Mouse (Mus musculus) erythroid progenitor cell, adult 5-6 weeks (primary cell): ENCODE results near the gene Ctcf. TPM values are rescaled to one million over a fixed set of nuclear protein-coding genes. Genes with fewer than 3 reads are reported as not detected.

ENCODE experiments used
- ATAC-seq: replicated peaks from 2 replicates; pipeline ENCODE4 v1.8.0; 2016; ENCODE audit warnings: moderate number of reproducible peaks, mild to moderate bottlenecking, moderate TSS enrichment, inconsistent platforms; ENCODE audit not compliant: poor library complexity, low FRiP score, severe bottlenecking
- total RNA-seq, 2 experiments: library from RNA; stranded (forward) in 1 of 2; stranded (reverse) in 1 of 2; fragments of 150-400 nt in 1 of 2; fragments of 186-747, 209-891 nt in 1 of 2; gene quantifications; 2 replicates each; pipeline versions ENCODE4 v1.2.3 to v1.2.4; 2015 to 2017; ENCODE audit warnings: low replicate concordance in 2 of 2

Gene Ctcf
- total RNA-seq, 2 experiments from 2014 or later, result 195 to 314 TPM

GRCm38 (mm10) chr8:105697196-105697780 is 60.9 kb downstream of the Ctcf start:
- no peak for ATAC-seq

GRCm38 (mm10) chr8:105698734-105699133 is 62.4 kb downstream of the Ctcf start:
- no peak for ATAC-seq

- ATAC-seq, result no peak
Observed at GRCm38 (mm10) chr8:105699488-105700215, 63.3 kb downstream of the Ctcf start.

GRCm38 (mm10) chr8:105700566-105700965 is 64.2 kb downstream of the Ctcf start:
- ATAC-seq, result peak; percentile 57

GRCm38 (mm10) chr8:105700966-105701824 is 64.8 kb downstream of the Ctcf start, which contains the start of the genes Acd and Pard6a:
Acd (minus strand) TSS chr8:105701102.
Pard6a (plus strand) TSS chr8:105701148.
- peak; percentile 88 for ATAC-seq

GRCm38 (mm10) chr8:105702001-105702401 is 65.6 kb downstream of the Ctcf start:
- ATAC-seq, result no peak

GRCm38 (mm10) chr8:105702731-105703415 is 66.5 kb downstream of the Ctcf start:
- no peak for ATAC-seq

GRCm38 (mm10) chr8:105704146-105704812 is 67.9 kb downstream of the Ctcf start:
- no peak for ATAC-seq

- ATAC-seq, result no peak
Observed at GRCm38 (mm10) chr8:105704955-105705354, 68.6 kb downstream of the Ctcf start.

- no peak for ATAC-seq
Observed at GRCm38 (mm10) chr8:105706426-105706825, 70.1 kb downstream of the Ctcf start.

- peak; percentile 86 for ATAC-seq
Observed at GRCm38 (mm10) chr8:105707498-105708403, 71.4 kb downstream of the Ctcf start, which contains the start of the genes 4933405L10Rik and Enkd1. 4933405L10Rik (plus strand) TSS chr8:105707655. Enkd1 (minus strand) TSS chr8:105708210.

GRCm38 (mm10) chr8:105708675-105709074 is 72.3 kb downstream of the Ctcf start:
- no peak for ATAC-seq

- ATAC-seq, result no peak
Observed at GRCm38 (mm10) chr8:105709317-105709716, 72.9 kb downstream of the Ctcf start.

GRCm38 (mm10) chr8:105712286-105712685 is 75.9 kb downstream of the Ctcf start:
- ATAC-seq, result no peak

- ATAC-seq, result peak; percentile 84
Observed at GRCm38 (mm10) chr8:105714139-105714538, 77.8 kb downstream of the Ctcf start.

- no peak for ATAC-seq
Observed at GRCm38 (mm10) chr8:105715042-105715441, 78.7 kb downstream of the Ctcf start.

GRCm38 (mm10) chr8:105716302-105716945 is 80.1 kb downstream of the Ctcf start:
- no peak for ATAC-seq

GRCm38 (mm10) chr8:105719637-105720036 is 83.3 kb downstream of the Ctcf start:
- ATAC-seq, result no peak
